Mouse (Mus musculus) stomach, postnatal 0 days (tissue): ENCODE measurements at regions not wholly inside any gene's neighbourhood (a gene's known extent, or its start where the extent isn't known, plus 50 kb on each side); places are given as distances from the start of the nearest gene placed in this dataset.

Experiments used
- ATAC-seq: fragments of 200-750 bp; cut with Nextera tagmentation; 2 replicates; pipeline ENCODE4 v1.8.0; 2017; ENCODE audit not compliant: low FRiP score, low TSS enrichment
- DNase-seq: peaks from one replicate; pipeline ENCODE4 v3.0.0-alpha.2; 2016; ENCODE audit warnings: low spot score
- H3K27ac ChIP-seq: fragments of 300-500 bp; sonication (generic); replicated peaks from 2 replicates; pipeline ENCODE4 v1.5.1; 2014; ENCODE audit warnings: mild to moderate bottlenecking, control low read depth
- H3K27me3 ChIP-seq: fragments of 300-500 bp; sonication (generic); 2 replicates; pipeline ENCODE4 v1.6.1; 2014; ENCODE audit warnings: low read length; ENCODE audit not compliant: control insufficient read depth, insufficient read depth
- H3K36me3 ChIP-seq: fragments of 300-500 bp; sonication (generic); 2 replicates; pipeline ENCODE4 v1.6.1; 2014; ENCODE audit warnings: low read length, mixed read lengths; ENCODE audit not compliant: control insufficient read depth, insufficient read depth
- H3K4me1 ChIP-seq: fragments of 300-500 bp; sonication (generic); replicated peaks from 2 replicates; pipeline ENCODE4 v1.6.1; 2014; ENCODE audit warnings: antibody characterized with exemption; ENCODE audit not compliant: control insufficient read depth, insufficient read depth
- H3K4me2 ChIP-seq: fragments of 300-500 bp; sonication (generic); replicated peaks from 2 replicates; pipeline ENCODE4 v1.6.1; 2014; ENCODE audit warnings: low read depth, mild to moderate bottlenecking, control low read depth, moderate library complexity
- H3K4me3 ChIP-seq: fragments of 300-500 bp; sonication (generic); 2 replicates; pipeline ENCODE4 v1.5.1; 2014; ENCODE audit warnings: low read depth, low read length, control low read depth
- H3K9ac ChIP-seq: fragments of 300-500 bp; sonication (generic); 2 replicates; pipeline ENCODE4 v1.6.1; 2014; ENCODE audit warnings: mild to moderate bottlenecking, low read length, control low read depth, mixed read lengths
- H3K9me3 ChIP-seq: fragments of 300-500 bp; sonication (generic); 2 replicates; pipeline ENCODE4 v1.6.1; 2016; ENCODE audit warnings: low read length; ENCODE audit not compliant: control insufficient read depth
- CTCF ChIP-seq: IDR thresholded peaks from 2 replicates; pipeline ENCODE4 v1.5.1; 2016; ENCODE audit warnings: antibody characterized with exemption, low read depth, mild to moderate bottlenecking, moderate library complexity
- EP300 ChIP-seq: optimal IDR thresholded peaks from 2 replicates; pipeline ENCODE3; 2016; ENCODE audit warnings: antibody characterized with exemption
- WGBS: fragments of 180-500 bp; shearing (Covaris S2); extraction: QIAGEN DNeasy Blood & Tissue Kit; methylation state at CpG from one replicate; pipeline ENCODE4 v1.1.7; 2014; 5-methylcytosine and 5-hydroxymethylcytosine counted together

DNA sequence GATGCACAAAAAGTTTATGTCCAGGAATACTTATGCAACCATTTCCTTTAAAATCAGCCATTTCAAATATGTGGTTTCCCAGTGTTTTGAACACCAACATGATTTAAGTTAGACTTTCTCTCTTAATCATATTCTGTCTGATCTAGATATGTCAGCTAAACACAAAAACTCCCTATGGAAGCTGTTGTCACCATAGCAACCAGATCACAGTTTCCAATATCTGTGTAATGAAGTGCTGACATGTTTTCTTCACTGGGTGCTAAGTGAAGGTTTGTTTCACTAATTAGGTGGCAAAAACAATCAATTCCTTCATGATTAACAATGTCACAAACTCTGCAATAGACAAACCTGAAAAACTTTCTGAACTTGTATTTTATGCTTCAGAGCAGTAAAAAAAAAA lies 615.9 kb upstream of the Ccng1 start:
- Histone ChIP-seq H3K27ac (no peak overlapping the region), H3K9ac (no peak overlapping the region), H3K9me3 (no peaks in the 10 kb centered on the region), H3K4me1 (no peaks in the 10 kb centered on the region), H3K27me3 (no peaks in the 10 kb centered on the region), H3K4me2 (no peak overlapping the region), H3K4me3 (no peak overlapping the region), H3K36me3 (no peaks in the 10 kb centered on the region)
- no peak for TF ChIP-seq EP300
- no peak for TF ChIP-seq CTCF
- no peak for ATAC-seq
- no peak for DNase-seq

GRCm38 (mm10) chr11:41341107-41341506 lies 586.0 kb upstream of the Ccng1 start:
- Histone ChIP-seq H3K27ac (no peak overlapping the region), H3K9me3 (no peaks in the 10 kb centered on the region), H3K9ac (no peak overlapping the region), H3K36me3 (no peaks in the 10 kb centered on the region), H3K4me1 (no peaks in the 10 kb centered on the region), H3K27me3 (no peaks in the 10 kb centered on the region), H3K4me3 (no peak overlapping the region), H3K4me2 (no peak overlapping the region)
- TF ChIP-seq EP300 = no peak
- no peak for TF ChIP-seq CTCF
- DNase-seq (no peak), ATAC-seq (no peak)
- WGBS = 58% methylated on average over 2 of the region's 2 CpGs

- H3K4me2 ChIP-seq = no peak overlapping the region
- H3K9ac ChIP-seq = no peak overlapping the region
- H3K4me1 ChIP-seq = no peaks in the 10 kb centered on the region
- no peaks in the 10 kb centered on the region for H3K27me3 ChIP-seq
- no peaks in the 10 kb centered on the region for H3K36me3 ChIP-seq
- no peak for TF ChIP-seq EP300
- TF ChIP-seq CTCF = no peak
- ATAC-seq (peak; percentile 85), DNase-seq (no peak)
- no peak overlapping the region for H3K27ac ChIP-seq
- no peaks in the 10 kb centered on the region for H3K9me3 ChIP-seq
- H3K4me3 ChIP-seq = no peak overlapping the region
Measured at GRCm38 (mm10) chr11:41340383-41340782, 585.3 kb upstream of the Ccng1 start.

DNA sequence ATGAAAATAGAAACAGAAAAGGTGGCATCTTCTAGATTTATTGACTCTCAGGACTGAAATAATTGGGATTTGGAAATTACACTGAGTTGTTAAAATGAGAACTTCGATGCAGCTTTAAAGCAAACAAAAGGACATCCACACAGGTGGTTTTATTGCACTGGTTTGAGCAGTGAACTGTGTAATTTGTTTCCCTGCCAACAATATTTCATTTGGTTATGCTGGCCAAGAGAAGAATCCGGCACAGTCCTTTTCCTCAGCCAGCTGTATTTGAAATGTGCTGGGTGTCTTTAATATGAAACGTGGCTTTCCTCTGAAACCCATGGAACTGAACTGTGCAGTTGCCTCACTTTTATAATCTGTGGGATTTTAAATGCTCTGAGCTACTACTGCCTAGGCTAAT lies 582.0 kb upstream of the Ccng1 start:
- Histone ChIP-seq H3K27me3 (no peaks in the 10 kb centered on the region), H3K4me1 (no peaks in the 10 kb centered on the region), H3K36me3 (no peaks in the 10 kb centered on the region), H3K9ac (no peak overlapping the region), H3K4me2 (no peak overlapping the region), H3K4me3 (no peak overlapping the region), H3K9me3 (no peaks in the 10 kb centered on the region), H3K27ac (no peak overlapping the region)
- TF ChIP-seq CTCF (no peak), EP300 (no peak)
- no peak for DNase-seq
- ATAC-seq = no peak
- WGBS = 40% methylated on average over 3 of the region's 3 CpGs

- Histone ChIP-seq H3K36me3 (no peaks in the 10 kb centered on the region), H3K27me3 (no peaks in the 10 kb centered on the region), H3K27ac (no peak overlapping the region), H3K9ac (no peak overlapping the region), H3K4me2 (no peak overlapping the region), H3K4me1 (no peaks in the 10 kb centered on the region), H3K4me3 (no peak overlapping the region), H3K9me3 (no peaks in the 10 kb centered on the region)
- WGBS = 68% methylated on average over 2 of the region's 2 CpGs
- TF ChIP-seq CTCF = no peak
- TF ChIP-seq EP300 = no peak
- ATAC-seq (no peak), DNase-seq (no peak)
Measured at GRCm38 (mm10) chr11:41333689-41334088, 578.6 kb upstream of the Ccng1 start.
